Mouse (Mus musculus) frontal cortex, postnatal 14 days (tissue): ENCODE measurements around the gene Cul3.

Experiments
- DNase-seq, 2 experiments: peaks; one replicate each; pipeline ENCODE4 v3.0.0; 2022; ENCODE audit warnings: low spot score in 2 of 2

The Cul3 gene

DNA sequence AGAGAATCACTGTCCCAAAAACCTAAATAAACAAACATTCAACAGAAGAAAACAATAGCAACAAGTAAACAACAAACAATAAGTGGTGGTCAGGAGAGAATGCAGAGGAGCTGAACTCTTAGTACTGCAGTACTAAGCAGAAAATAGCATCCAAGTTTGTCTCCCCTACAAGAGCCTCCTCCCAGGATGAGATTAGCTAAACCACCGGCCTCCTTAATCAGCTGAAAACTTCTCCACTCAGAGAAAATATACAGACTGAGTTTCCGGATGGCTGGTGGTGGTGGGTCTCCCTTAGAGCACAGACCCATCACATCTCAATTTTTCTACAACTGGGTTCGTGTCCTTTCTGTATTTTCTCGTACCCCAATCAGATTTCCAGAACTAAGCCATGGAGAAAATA is 47.0 kb downstream of the Cul3 start:
- no peak for DNase-seq

DNA sequence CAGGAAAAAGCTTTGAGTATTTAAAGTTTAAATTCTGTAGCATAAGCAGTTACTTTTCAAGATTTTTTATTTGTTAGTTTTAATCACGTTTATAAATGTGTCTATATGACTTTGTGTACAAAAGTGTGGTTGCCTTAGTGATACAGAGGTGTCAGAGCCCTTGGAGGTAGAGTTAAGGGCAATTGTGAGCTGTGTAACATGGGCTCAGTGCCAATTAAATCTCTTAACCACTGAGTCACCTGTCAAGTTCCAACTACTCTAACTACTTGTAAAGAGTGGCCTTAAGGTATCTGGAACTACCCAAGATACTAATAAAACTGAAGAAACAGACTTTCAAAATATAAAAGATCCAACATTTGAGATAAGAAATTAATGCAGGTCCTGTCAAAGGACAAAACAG is 61.5 kb downstream of the Cul3 start:
- DNase-seq = no peak

DNA sequence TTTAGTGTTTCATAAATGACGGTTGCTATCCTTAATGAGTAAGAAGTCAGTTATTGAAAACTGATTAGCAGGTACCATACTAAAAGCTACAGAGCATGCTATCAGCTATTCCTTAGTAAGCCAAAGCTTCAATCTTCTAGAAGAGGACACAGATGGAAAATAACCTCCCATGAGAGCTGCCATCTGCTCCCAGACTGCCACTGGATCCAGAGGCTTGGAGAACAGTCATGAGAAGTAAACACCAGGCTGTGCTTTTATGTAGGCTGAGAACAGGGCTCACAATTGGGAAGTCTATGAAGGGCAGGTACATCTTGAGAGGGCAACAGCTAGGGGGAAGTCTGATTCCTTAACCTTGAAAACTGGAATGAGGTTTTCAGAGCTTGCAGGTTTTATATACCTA is 79.8 kb downstream of the Cul3 start:
- no peak for DNase-seq

- DNase-seq = no peak
Measured at GRCm38 (mm10) chr1:80258632-80259031, 81.6 kb downstream of the Cul3 start.

GRCm38 (mm10) chr1:80253309-80253708 is 87.0 kb downstream of the Cul3 start:
- DNase-seq = no peak

DNA sequence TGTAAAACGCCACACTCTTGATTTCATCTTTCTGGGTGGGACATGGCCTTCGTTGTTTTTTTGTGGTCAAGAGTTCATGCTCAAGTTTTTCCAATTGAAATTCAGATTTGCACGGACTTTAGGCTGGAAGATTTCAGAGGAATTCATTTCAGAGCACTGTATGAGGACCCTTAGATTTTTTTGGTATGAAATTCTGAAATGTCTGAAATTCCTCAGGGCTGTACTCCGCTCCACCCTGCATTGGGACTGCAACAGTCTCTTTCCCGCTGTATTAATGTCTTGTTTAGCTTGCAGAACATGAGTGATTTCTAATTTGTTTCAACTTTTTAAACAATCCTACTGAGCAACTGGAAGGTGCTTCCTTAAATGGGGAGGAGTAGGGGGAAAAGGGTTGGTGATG is 90.0 kb downstream of the Cul3 start:
- DNase-seq = no peak

- no peak for DNase-seq
Measured at GRCm38 (mm10) chr1:80247131-80247530, 93.1 kb downstream of the Cul3 start.

DNA sequence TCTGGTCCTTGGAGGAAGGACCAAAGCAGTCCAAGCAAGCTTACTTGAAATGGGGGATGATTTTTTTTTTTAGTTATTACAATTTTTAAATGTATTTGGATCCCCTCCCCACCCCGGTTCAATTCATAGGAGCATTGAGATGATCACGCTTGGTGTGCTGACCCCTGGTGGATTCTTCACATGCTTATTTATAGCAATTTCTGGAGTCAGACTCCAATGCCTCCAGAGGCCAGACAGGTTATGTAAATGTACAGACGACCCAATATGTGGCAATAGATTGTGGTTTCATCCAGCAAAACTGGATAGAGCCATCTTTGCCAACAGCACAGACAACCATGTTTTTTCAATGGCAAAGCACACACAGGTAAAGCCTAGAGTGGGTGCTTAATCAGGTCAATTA is 96.2 kb downstream of the Cul3 start:
- DNase-seq = no peak

- no peak for DNase-seq
Measured at GRCm38 (mm10) chr1:80241579-80241978, 98.7 kb downstream of the Cul3 start.

GRCm38 (mm10) chr1:80240017-80240660 is 100.1 kb downstream of the Cul3 start:
- DNase-seq = no peak

DNA sequence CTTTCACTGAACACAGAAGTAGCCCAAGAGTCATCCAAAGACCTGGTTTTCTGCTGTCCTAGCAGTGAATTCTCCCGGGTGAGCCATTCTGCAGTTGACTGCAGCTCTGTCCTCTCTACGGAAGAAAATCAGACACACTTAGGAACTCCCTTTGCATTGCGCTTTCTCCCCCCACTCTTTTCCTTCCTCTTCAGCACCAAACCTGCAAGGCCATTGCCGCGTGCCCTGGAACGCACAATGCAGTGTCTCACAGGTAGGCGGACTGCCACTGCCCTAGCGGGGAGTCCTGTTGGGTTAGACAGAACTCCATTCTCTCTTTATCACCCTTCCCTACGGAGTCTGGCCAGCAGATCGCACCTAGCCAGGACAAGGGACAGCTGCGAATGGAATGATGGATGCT is 100.8 kb downstream of the Cul3 start:
- DNase-seq = no peak

DNA sequence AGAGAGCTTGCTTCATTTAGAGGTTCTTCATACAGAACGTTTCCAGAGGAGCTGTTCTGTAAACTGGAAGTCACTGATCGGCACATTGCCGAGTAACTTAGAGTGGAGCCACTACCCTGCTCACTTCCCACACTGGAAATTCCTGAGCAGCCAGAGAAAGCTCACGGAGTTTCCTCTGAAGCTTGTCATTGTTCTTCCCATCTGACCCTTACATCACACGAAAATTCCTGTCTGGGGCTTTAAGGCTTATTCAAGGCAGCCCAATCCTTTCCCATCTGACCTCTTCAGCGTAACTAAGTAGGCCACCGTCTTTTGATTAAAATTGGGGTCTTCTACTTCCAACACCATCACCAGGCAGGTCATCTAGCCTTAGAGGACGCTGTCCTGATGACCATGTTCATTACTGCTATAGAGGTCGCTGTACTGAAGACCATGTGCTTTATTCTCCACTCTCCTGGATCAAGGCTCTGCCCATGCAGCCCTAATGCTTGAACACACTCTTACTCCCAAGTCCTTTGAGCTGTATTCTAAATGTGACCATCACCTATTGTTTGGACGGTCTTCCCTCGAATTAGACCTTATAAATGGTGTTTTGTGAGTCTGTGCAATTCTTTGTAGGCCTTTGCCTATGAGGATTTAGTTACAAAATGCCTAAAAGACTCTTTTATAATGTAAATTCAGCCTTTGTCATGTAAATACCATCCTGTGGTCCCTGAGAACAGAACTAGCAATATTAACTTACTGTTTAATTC is 103.2 kb downstream of the Cul3 start:
- no peak for DNase-seq

DNA sequence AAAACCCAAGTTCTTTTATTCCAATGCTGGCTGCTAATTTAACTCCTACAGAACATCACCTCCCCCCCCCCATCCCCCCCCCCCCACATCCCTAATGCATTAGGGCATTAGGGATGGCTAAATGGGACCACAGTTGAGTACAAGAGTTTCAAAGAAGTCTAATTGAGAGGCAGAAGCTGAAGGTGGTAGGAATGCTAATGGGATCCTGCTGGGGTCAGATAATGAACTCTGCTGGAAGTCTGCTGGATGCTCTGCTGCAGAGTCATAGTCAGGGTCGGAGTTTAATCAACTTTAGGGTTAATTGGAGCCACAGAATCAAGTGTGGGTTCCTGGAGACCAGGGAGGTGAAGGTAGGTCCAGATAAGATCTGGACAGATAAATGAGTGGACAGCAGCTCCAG is 104.2 kb downstream of the Cul3 start:
- DNase-seq = no peak

DNA sequence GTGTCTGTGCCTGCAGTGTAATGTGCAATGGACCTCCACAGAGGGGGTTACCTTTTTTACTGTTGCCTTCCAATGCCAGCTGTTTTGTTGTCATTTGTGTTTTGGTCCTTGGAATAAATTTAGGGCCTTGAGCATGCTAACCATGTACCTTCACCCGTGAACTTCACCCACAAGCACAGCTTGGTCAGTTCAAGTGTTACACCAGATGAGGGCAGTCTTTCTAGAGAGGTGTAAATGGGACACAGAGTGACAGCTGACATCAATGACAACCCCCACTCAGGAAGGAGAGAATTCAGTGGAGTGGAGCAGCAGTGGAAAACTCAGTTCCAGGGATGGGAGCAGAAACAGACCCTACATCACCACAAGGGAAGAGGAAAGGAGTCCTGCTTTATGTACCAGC is 109.7 kb downstream of the Cul3 start:
- no peak for DNase-seq

DNA sequence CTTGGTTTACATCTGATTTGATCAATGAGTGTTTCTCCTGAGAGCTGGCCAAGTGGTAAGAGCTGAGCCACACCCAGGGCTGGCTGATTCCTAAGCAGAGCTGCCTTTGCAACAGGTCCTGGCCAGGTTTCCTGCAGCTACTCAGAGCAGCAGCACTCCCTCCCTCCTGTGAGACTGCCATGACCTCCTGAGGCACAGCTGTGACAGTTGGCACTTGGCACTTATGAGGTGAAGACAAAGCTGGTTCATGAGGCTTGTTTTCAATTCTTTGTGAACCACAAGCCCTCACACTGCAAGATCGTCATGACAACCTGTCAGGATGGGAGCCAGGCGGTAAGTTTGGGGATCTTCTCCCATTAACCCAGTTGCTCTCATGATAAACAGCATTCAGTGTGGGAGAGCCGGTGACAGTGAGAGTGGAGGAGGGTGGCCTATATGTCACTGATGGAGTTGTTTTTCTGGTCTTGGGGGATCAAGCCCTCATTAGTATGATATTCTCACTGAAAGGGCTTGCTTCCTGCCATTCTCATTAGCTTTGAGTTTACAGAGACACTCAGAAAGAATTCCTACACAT is 115.4 kb downstream of the Cul3 start:
- DNase-seq = no peak

DNA sequence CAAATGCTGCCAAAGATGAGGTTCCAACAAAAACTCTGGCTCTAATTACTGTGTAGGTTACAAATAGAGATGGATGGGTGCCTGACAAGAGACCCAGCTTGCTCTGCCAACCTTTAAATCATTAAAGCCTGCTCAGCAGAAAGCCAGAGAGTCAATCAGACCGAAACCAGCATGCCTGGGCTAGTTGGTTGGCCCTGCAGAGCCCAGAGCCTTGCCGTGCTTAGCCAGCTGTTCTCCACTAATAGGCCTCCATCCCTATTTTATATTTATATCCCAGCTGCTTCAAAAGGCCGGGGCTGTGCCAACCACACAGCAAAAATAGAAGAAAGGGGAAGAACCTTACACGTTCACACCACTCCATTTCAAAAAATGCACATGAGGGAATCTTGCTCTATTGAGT is 119.1 kb downstream of the Cul3 start:
- DNase-seq = no peak

- DNase-seq = no peak
Measured at GRCm38 (mm10) chr1:80218268-80218667, 122.0 kb downstream of the Cul3 start, which contains the start of gene Fam124b. Gene Fam124b (minus strand): TSS chr1:80218473.
